Mouse (Mus musculus) small intestine, adult 2 months (tissue): Measurements from ENCODE around the gene Fkbp11.

Experiments used
- CTCF ChIP-seq: fragments of 200-500 bp; IDR thresholded peaks from 2 replicates; pipeline ENCODE4 v1.5.1; 2012; ENCODE audit warnings: low read depth, mild to moderate bottlenecking, control low read depth, inconsistent platforms, low read length, moderate library complexity, mixed read lengths; ENCODE audit not compliant: insufficient replicate concordance, insufficient read length; ENCODE audit errors: extremely low read depth
- POLR2A ChIP-seq: fragments of 200-500 bp; IDR thresholded peaks from 2 replicates; pipeline ENCODE4 v1.6.1; 2012; ENCODE audit warnings: low read depth, mild to moderate bottlenecking, control low read depth, inconsistent platforms, low read length, moderate library complexity

DNA sequence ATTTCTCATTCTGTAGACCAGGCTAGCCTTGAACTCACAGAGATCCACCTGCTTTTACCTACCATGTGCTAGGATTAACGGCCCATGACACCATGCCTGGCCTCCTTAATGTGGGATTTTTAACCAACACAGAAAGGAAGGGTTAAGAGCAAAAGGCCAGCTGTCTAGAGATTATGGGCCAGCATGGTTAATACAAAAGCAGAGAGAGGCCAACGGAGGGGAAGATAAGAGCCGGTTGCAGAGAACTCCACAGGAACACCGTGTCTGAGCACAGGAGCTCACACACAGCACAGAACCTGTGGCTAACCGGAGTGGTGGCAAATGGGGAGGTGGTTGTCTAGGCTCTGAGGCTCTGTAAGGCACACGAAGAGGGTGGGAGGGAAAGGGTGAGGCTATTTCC, 5.4 kb upstream of the Fkbp11 start:
- TF ChIP-seq CTCF (no peak), POLR2A (no peak)
